Mouse (Mus musculus) myocyte (in vitro differentiated cells): ENCODE measurements around the gene Gjd2.
A peak's percentile ranks its signal among the peaks of the same experiment; 100 is the strongest.

Experiments used
- POLR2A ChIP-seq: IDR thresholded peaks from one replicate; pipeline ENCODE4 v1.6.1; 2011; ENCODE audit warnings: low read depth, mild to moderate bottlenecking, control low read depth, moderate library complexity; ENCODE audit not compliant: insufficient read length
- POLR2AphosphoS2 ChIP-seq: IDR thresholded peaks from one replicate; pipeline ENCODE4 v1.6.1; 2011; ENCODE audit warnings: low read depth, control low read depth; ENCODE audit not compliant: insufficient read length

GRCm38 (mm10) chr2:114051111-114051870 lies 37.9 kb upstream of the Gjd2 start:
- TF ChIP-seq POLR2AphosphoS2 (no peak), POLR2A (peak; percentile 25)
